Mouse (Mus musculus) CH12.LX (cell line): ENCODE data around the gene Myo1d. TPM values are rescaled to one million over a fixed set of nuclear protein-coding genes. Genes with fewer than 3 reads are reported as not detected.

Experiments
- DNase-seq: peaks from one replicate; pipeline ENCODE4 v3.0.0-alpha.2; 2013; ENCODE audit errors: extremely low read depth
- H3K27ac ChIP-seq: 2 replicates; pipeline ENCODE4 v1.5.1; 2012; ENCODE audit warnings: low read depth, mild to moderate bottlenecking, control low read depth, moderate library complexity; ENCODE audit not compliant: insufficient read depth
- H3K27me3 ChIP-seq: replicated peaks from 2 replicates; pipeline ENCODE3; 2012; ENCODE audit warnings: inconsistent platforms
- H3K36me3 ChIP-seq, 2 experiments: replicated peaks in 1 of 2; 2 replicates each; pipeline versions ENCODE3 to v1.6.1; 2012; ENCODE audit warnings: inconsistent platforms in 1 of 2, low read length in 1 of 2, mild to moderate bottlenecking in 1 of 2, mixed read lengths in 1 of 2, moderate library complexity in 1 of 2; ENCODE audit not compliant: control insufficient read depth in 1 of 2, insufficient read depth in 1 of 2
- H3K4me1 ChIP-seq, 2 experiments: 2 replicates each; pipeline ENCODE4 v1.6.1; 2012; ENCODE audit warnings: inconsistent platforms in 1 of 2, moderate library complexity in 1 of 2; ENCODE audit not compliant: insufficient read depth in 2 of 2, control insufficient read depth in 1 of 2
- H3K4me2 ChIP-seq: 2 replicates; pipeline ENCODE4 v1.6.1; 2012; ENCODE audit warnings: low read depth, mild to moderate bottlenecking, control low read depth; ENCODE audit not compliant: poor library complexity, insufficient read depth, severe bottlenecking
- H3K4me3 ChIP-seq, 3 experiments: fragments of 150-350 bp in 1 of 3; sonication (generic) in 1 of 3; replicated peaks in 1 of 3; 2 replicates each; pipeline versions ENCODE3 to v1.5.1; 2011 to 2012; ENCODE audit warnings: low read depth in 2 of 3, low read length in 2 of 3, mild to moderate bottlenecking in 2 of 3, moderate library complexity in 2 of 3, control low read depth in 1 of 3, improper control_type of control experiment in 1 of 3, inconsistent platforms in 1 of 3, mixed read lengths in 1 of 3; ENCODE audit not compliant: poor library complexity in 1 of 3
- H3K79me2 ChIP-seq: replicated peaks from 2 replicates; pipeline ENCODE4 v1.6.1; 2012; ENCODE audit warnings: mild to moderate bottlenecking, moderate library complexity; ENCODE audit not compliant: control insufficient read depth, poor library complexity, insufficient read depth, severe bottlenecking; ENCODE audit errors: extremely low read depth
- H3K9ac ChIP-seq: 2 replicates; pipeline ENCODE4 v1.6.1; 2012; ENCODE audit warnings: low read depth, mild to moderate bottlenecking, control low read depth, moderate library complexity; ENCODE audit not compliant: insufficient read depth
- H3K9me3 ChIP-seq: replicated peaks from 2 replicates; pipeline ENCODE3; 2012; ENCODE audit warnings: low read length, inconsistent platforms, mixed read lengths
- BHLHE40 ChIP-seq: IDR thresholded peaks from 2 replicates; pipeline ENCODE4 v1.6.1; 2011; ENCODE audit warnings: mild to moderate bottlenecking, low read depth, low read length, improper control_type of control experiment
- CHD1 ChIP-seq: IDR thresholded peaks from 2 replicates; pipeline ENCODE4 v1.6.1; 2012; ENCODE audit warnings: low read depth, low read length, improper control_type of control experiment, inconsistent platforms
- CHD2 ChIP-seq: IDR thresholded peaks from 2 replicates; pipeline ENCODE4 v1.6.1; 2011; ENCODE audit warnings: low read length, improper control_type of control experiment
- CTCF ChIP-seq, 2 experiments: IDR thresholded peaks in 1 of 2; conservative IDR thresholded peaks in 1 of 2; 2 replicates each; pipeline ENCODE4 v1.5.1; 2011 to 2012; ENCODE audit warnings: low read depth in 2 of 2, low read length in 2 of 2, improper control_type of control experiment in 1 of 2, inconsistent platforms in 1 of 2, mild to moderate bottlenecking in 1 of 2, moderate library complexity in 1 of 2
- HCFC1 ChIP-seq: IDR thresholded peaks from 2 replicates; pipeline ENCODE4 v1.6.1; 2012; ENCODE audit warnings: low read depth, mild to moderate bottlenecking, inconsistent platforms, low read length, improper control_type of control experiment
- IRF4 ChIP-seq: IDR thresholded peaks from 2 replicates; pipeline ENCODE4 v1.6.1; 2014; ENCODE audit warnings: low read depth, mild to moderate bottlenecking, inconsistent platforms, low read length, improper control_type of control experiment
- JUN ChIP-seq: IDR thresholded peaks from 2 replicates; pipeline ENCODE4 v1.6.1; 2011; ENCODE audit warnings: low read depth, mild to moderate bottlenecking, low read length, improper control_type of control experiment, moderate library complexity; ENCODE audit not compliant: insufficient read depth
- KAT2A ChIP-seq: IDR thresholded peaks from 2 replicates; pipeline ENCODE4 v1.6.1; 2012; ENCODE audit warnings: low read length, improper control_type of control experiment, inconsistent platforms; ENCODE audit not compliant: insufficient replicate concordance
- MAZ ChIP-seq: IDR thresholded peaks from 2 replicates; pipeline ENCODE4 v1.6.1; 2012; ENCODE audit warnings: low read depth, mild to moderate bottlenecking, inconsistent platforms, low read length, improper control_type of control experiment, moderate library complexity
- MEF2A ChIP-seq: IDR thresholded peaks from 2 replicates; pipeline ENCODE4 v1.6.1; 2014; ENCODE audit warnings: low read depth, mild to moderate bottlenecking, inconsistent platforms, low read length, improper control_type of control experiment, borderline replicate concordance
- MXI1 ChIP-seq: IDR thresholded peaks from 2 replicates; pipeline ENCODE4 v1.6.1; 2011; ENCODE audit warnings: mild to moderate bottlenecking, low read depth, low read length, improper control_type of control experiment
- MYC ChIP-seq: IDR thresholded peaks from 2 replicates; pipeline ENCODE4 v1.6.1; 2011; ENCODE audit warnings: low read depth, mild to moderate bottlenecking, improper control_type of control experiment, low read length
- NELFE ChIP-seq: IDR thresholded peaks from 2 replicates; pipeline ENCODE4 v1.6.1; 2011; ENCODE audit warnings: low read depth, low read length, improper control_type of control experiment
- NRF1 ChIP-seq: IDR thresholded peaks from 2 replicates; pipeline ENCODE4 v1.6.1; 2014; ENCODE audit warnings: low read depth, mild to moderate bottlenecking, inconsistent platforms, low read length, improper control_type of control experiment, moderate library complexity
- PAX5 ChIP-seq: IDR thresholded peaks from 2 replicates; pipeline ENCODE4 v1.6.1; 2012; ENCODE audit warnings: low read length, inconsistent platforms, mixed read lengths
- RAD21 ChIP-seq: IDR thresholded peaks from 2 replicates; pipeline ENCODE4 v1.6.1; 2011; ENCODE audit warnings: low read depth, mild to moderate bottlenecking, low read length, improper control_type of control experiment, moderate library complexity
- RCOR1 ChIP-seq: conservative IDR thresholded peaks from 2 replicates; pipeline ENCODE4 v1.6.1; 2012; ENCODE audit warnings: low read depth, mild to moderate bottlenecking, inconsistent platforms, low read length, improper control_type of control experiment
- SMC3 ChIP-seq: IDR thresholded peaks from 2 replicates; pipeline ENCODE4 v1.6.1; 2011; ENCODE audit warnings: low read depth, low read length, improper control_type of control experiment
- USF1 ChIP-seq: IDR thresholded peaks from 2 replicates; pipeline ENCODE4 v1.6.1; 2014; ENCODE audit warnings: low read depth, mild to moderate bottlenecking, inconsistent platforms, low read length, improper control_type of control experiment
- ZC3H11A ChIP-seq: IDR thresholded peaks from 2 replicates; pipeline ENCODE4 v1.6.1; 2012; ENCODE audit warnings: low read depth, mild to moderate bottlenecking, inconsistent platforms, low read length, improper control_type of control experiment
- ZKSCAN1 ChIP-seq: IDR thresholded peaks from 2 replicates; pipeline ENCODE4 v1.6.1; 2012; ENCODE audit warnings: low read depth, inconsistent platforms, low read length, improper control_type of control experiment, borderline replicate concordance
- ZNF384 ChIP-seq: IDR thresholded peaks from 2 replicates; pipeline ENCODE4 v1.6.1; 2012; ENCODE audit warnings: low read depth, low read length, improper control_type of control experiment, inconsistent platforms
- dilution Hi-C: fragments of 300-500 bp; cut with MboI; formaldehyde crosslinking; loops from 2 replicates; pipeline ENCODE4 v1.14.3; 2020; ENCODE audit warnings: low sequenced_read_pairs; ENCODE audit not compliant: extremely low pct_unique_long_range_greater_than_20kb, extremely low pct_ligation_motif_present
- in situ Hi-C: fragments of 300-500 bp; cut with MboI; formaldehyde crosslinking; loops from 3 replicates; pipeline ENCODE4 v1.14.3; 2019; ENCODE audit warnings: low sequenced_read_pairs, low pct_ligation_motif_present, low pct_unique_long_range_greater_than_20kb, mixed read lengths
- polyA plus RNA-seq: library from polyadenylated mRNA; unstranded; fragments of >175 nt; gene quantifications from 2 replicates; pipeline ENCODE4 v1.2.1, GENCODE M21; 2012; ENCODE audit warnings: low read depth; ENCODE audit not compliant: insufficient read length
- total RNA-seq, 2 experiments: library from RNA; depleted of rRNA; stranded (reverse); fragments of 300-350 nt in 1 of 2; fragments of >200 nt in 1 of 2; gene quantifications; 2 replicates each; pipeline ENCODE4 v1.2.3; 2012 to 2014

Myo1d gene
- total and polyA plus RNA-seq, 3 experiments: 2.2 to 5.6 (median 2.9) TPM

DNA sequence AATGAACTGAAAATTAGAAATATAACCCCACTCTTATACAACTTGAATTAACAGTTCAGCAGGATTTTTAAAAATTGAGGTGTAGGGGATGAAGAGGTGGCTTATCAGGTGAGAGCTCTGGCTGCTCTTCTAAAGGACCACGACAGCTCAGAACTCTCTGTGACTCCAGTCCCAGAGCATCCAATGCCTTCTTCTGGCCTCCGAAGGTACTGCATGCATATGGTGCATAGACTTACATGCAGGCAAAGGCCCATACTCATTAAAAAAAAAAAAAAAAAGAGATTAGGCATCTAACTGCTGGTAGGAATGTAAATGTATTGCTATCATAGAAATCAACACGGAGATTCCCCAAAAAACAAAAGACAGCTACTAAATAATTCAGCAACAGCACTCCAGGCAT, 217.3 kb downstream of the Myo1d start:
- in situ Hi-C loops (loop anchor here (5.0 kb wide), 1 partner anchor 55 kb away; no protein-coding TSS in a partner anchor), dilution Hi-C loops (no loop called here)
- H3K9ac ChIP-seq: no peak overlapping the region
- H3K79me2 ChIP-seq: no peaks in the 10 kb centered on the region
- no peaks in the 10 kb centered on the region for H3K36me3 ChIP-seq
- no peaks in the 10 kb centered on the region for H3K9me3 ChIP-seq
- H3K4me3 ChIP-seq: no peak overlapping the region
- no peak overlapping the region for H3K4me2 ChIP-seq
- DNase-seq: peak; percentile 69
- H3K4me1 ChIP-seq: peaks cover 3 to 16% of the 10 kb centered on the region in 2 experiments; a peak in 3 of 4 replicates
- TF ChIP-seq IRF4 (peak; percentile 15; the same call in 1 of the 2 replicates), BHLHE40 (0 out of 2 replicates have a peak, but pooled peaks have one; percentile 11), RAD21 (peak; percentile 88), ZKSCAN1 (no peak), RCOR1 (no peak), JUN (no peak), PAX5 (no peak), NELFE (0 out of 2 replicates have a peak, but pooled peaks have one; percentile 33), ZNF384 (peak; percentile 90), KAT2A (no peak), CTCF (conservative IDR thresholded peaks at IDR 0.05 in 1 of 2, IDR thresholded peaks at IDR 0.05 in 1 of 2; ENCODE audit: low read depth in 2 of 2, low read length in 2 of 2) (peak; percentile 40 to 85), SMC3 (peak; percentile 95), NRF1 (no peak), CHD1 (no peak), MEF2A (no peak; the same call in 1 of the 2 replicates), CHD2 (no peak), HCFC1 (no peak), ZC3H11A (peak; percentile 89), MAZ (no peak), MYC (peak; percentile 66; the same call in 1 of the 2 replicates)
- TF ChIP-seq, all 38 proteins: peak for 9
- Histone ChIP-seq H3K27ac (no peak overlapping the region), H3K27me3 (peaks cover 2% of the 10 kb centered on the region)

GRCm38 (mm10) chr11:80560770-80561169, 219.1 kb downstream of the Myo1d start:
- in situ Hi-C loops (loop anchor here (5.0 kb wide), 1 partner anchor 53 kb away; no protein-coding TSS in a partner anchor), dilution Hi-C loops (no loop called here)
- H3K79me2 ChIP-seq: no peaks in the 10 kb centered on the region
- no peak for DNase-seq
- peaks cover 3 to 16% of the 10 kb centered on the region in 2 experiments; a peak in 3 of 4 replicates for H3K4me1 ChIP-seq
- H3K27ac ChIP-seq: no peak overlapping the region
- no peaks in the 10 kb centered on the region for H3K9me3 ChIP-seq
- no peaks in the 10 kb centered on the region for H3K36me3 ChIP-seq
- H3K27me3 ChIP-seq: no peaks in the 10 kb centered on the region
- no peak overlapping the region for H3K9ac ChIP-seq
- H3K4me3 ChIP-seq: no peak overlapping the region
- H3K4me2 ChIP-seq: no peak overlapping the region
- TF ChIP-seq MXI1: no peak
- TF ChIP-seq USF1: no peak
- no peak for TF ChIP-seq PAX5
